Mouse (Mus musculus) mesoderm, embryonic 11.5 days (tissue): ENCODE data around the gene Frg2f1.

ENCODE experiments used
- DNase-seq: peaks from one replicate; pipeline ENCODE4 v3.0.0-alpha.2; 2012; ENCODE audit warnings: low read depth, low spot score

Frg2f1 gene

DNA sequence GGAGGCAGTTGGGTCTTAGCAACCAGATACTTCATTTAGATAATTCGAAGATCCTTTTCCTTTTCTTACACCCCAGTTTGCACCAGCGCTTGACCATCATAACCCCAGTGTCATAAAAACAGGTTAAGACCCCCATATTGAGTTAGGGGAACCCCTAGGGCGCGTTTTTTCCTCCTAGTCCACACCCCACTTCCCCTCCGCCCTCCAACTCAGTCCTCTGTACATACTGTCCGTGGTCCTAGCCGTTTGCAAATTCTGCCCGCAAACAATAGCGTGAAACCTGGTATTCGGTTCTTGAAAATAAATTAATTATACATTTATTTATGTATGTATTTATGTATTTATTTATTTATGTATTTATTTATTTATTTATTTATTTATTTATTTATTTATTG, 46.4 kb downstream of the Frg2f1 start:
- no peak for DNase-seq

DNA sequence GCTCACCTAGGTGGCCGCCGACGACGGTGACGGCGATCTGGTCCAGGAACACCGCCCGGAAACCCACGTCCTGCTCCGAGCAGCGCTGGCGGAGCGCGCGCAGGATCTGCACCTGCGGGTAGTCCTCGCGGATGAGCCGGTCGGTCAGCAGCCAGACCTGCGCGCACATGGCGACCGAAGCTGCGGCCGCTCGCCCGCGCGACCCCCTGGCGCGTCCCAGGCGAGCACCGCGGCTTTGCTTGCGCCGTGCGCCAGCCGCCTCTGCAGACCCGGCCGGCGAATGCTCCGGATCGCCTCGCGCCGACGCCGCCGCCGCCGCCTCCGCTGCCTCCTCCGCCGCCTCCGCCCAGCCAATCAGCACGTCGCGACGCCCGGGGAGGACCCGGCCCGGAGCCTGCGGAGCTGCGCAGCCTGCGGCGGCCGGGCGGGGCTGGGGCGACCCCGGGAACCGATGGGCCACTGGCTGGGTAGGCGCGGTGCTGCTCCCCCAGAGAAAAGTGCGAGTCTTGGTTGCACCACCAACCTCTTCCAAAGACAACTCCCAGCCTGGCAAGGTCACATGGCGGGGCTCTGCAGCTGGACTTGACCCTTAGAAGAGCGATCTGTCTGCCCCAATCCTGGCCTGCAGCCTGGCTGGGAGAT, 46.9 kb downstream of the Frg2f1 start, which contains the start of gene Rimkla:
Gene Rimkla (minus strand): TSS at position 338 of the 642 bp plus-strand sequence.
- DNase-seq = peak; percentile 49

DNA sequence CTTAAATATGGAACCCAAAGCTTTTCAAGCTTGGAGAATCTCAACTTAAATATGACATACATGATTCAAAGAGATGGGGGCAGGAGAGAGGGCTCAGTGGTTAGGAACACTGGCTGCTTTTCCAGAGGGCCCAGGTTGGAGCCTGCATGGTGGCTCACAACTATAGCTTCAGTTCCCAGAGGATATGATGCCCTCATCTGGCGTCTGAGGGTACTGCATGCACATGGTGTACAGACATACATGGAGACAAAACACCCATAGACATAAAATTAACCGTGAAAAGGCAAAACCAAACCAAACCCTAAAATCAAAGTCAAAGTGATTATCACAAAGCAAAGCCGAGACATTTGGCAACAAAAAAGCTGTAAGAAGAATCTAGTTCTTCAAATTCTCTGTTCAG, 48.5 kb downstream of the Frg2f1 start:
- DNase-seq = peak; percentile 47

DNA sequence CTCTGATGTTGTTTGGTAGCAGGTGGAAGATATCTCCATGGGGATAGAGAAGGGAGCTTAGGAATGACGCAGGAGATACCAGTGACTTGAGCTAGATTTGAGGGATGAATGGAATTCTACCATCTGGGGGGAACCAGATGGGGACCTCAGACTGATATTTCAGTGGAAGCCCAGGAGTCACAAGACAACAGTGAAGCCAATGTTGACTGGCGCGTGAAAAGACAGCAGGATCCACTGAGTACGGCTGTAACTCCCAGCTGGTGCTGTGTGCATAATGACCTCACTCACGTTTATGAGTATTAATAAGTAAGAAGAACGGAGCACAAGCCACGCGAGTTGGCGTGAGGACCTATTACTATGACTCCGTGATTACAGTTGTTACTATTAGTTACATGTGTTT, 49.7 kb downstream of the Frg2f1 start:
- no peak for DNase-seq

DNA sequence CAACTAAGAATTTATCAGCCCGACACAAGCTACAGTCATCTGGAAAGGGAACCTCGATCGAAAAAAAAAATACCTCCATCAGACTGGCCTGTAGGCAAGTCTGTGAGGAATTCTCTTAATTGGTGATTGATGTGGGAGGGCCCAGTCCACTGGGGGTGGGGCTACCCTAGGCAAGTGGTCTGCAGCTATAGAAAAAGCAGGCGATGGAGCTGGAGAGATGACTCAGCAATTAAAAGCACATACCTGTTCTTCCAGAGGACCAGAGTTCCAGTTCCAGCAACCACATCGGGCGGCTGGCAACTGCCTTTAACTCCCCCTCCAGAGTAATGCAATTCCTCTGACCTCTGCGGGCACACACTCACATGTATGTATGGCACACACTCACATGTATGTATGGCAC, 54.4 kb downstream of the Frg2f1 start:
- DNase-seq = no peak

DNA sequence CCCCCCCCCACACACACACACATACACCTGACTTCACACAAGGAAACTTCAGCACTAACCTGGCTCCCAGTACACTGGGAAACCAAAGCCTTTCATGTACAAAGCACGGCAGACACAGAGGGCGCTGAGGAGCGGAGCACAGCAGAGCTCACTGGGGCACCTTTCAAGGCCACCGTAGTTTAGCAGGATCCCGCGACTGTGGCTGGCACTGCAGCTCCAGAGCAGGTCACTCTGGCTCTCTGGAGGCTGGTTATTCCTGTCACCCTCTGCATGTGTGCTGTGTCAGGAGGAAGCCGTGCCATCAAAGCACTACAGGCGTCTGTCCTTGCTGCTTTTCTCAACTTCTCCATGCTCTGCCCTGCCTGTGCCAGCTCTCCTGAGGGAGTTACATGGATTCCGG, 56.3 kb downstream of the Frg2f1 start:
- DNase-seq = no peak
